Mouse (Mus musculus): ENCODE measurements around the gene Slc30a7. TPM values are rescaled to one million over a fixed set of nuclear protein-coding genes. Genes with fewer than 3 reads are reported as not detected.

Slc30a7 gene
- polyA plus RNA-seq, 1 experiment from 2014 or later: 31.0 TPM

DNA sequence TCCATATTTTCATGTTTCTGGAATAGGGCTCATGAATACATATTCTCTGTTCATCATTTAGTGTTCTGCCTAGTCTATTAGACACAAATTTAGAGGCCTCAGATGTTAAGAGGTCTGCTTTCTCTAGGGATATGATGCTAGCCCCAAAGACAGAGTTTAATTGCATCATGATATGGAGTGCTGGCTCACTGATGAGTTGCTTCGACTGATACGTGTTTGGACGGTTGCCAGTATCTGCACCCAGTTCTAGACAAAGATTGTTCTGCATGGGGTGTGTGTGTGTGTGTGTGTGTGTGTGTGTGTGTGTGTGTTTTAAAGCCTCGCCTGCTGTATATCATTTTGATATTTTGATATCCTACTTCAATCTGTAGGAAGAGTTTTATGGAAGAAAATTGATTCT lies 114.9 kb downstream of the Slc30a7 start:
- 90% methylated on average over 4 of the region's 4 CpGs for WGBS
- DNase-seq (ENCODE audit: low spot score): no peak
- Histone ChIP-seq H3K4me2 (ENCODE audit: low read depth, low read length, severe bottlenecking) (no peak overlapping the region), H3K36me3 (ENCODE audit: control insufficient read depth, insufficient read depth, low read length) (no peaks in the 10 kb centered on the region), H3K27ac (ENCODE audit: low read depth, low read length) (no peak overlapping the region), H3K4me3 (ENCODE audit: low read depth, low read length) (no peak overlapping the region), H3K4me1 (replicated peaks; ENCODE audit: control insufficient read depth, insufficient read depth, low read length) (no peaks in the 10 kb centered on the region), H3K9me3 (ENCODE audit: control insufficient read depth, low read length) (no peaks in the 10 kb centered on the region), H3K9ac (ENCODE audit: low read length) (no peak overlapping the region), H3K27me3 (ENCODE audit: control insufficient read depth, insufficient read depth, low read length) (no peaks in the 10 kb centered on the region)
- ATAC-seq (replicated peaks; ENCODE audit: low FRiP score): no peak

Small RNA genes lying within 50 kb of the gene (microRNA-seq; reads per million reads assigned to microRNA genes)
- gene Mir669n (ENCODE audit: insufficient number of aligned reads): not detected

Other genes starting within 250 kb of the Slc30a7 start
- gene Dph5, start 119.6 kb downstream of the Slc30a7 start, polyA plus RNA-seq (2014; fragmentation: Nextera tagmentation; extraction: Ambion mirVana): 26.2 and 30.8 TPM in 2 replicates
- gene Extl2, start 56 bp upstream of the Slc30a7 start, polyA plus RNA-seq (2014; fragmentation: Nextera tagmentation; extraction: Ambion mirVana): 23.4 and 24.5 TPM in 2 replicates
- 36.5 and 39.5 TPM in 2 replicates for gene Vcam1, start 122.3 kb upstream of the Slc30a7 start, polyA plus RNA-seq (2014; fragmentation: Nextera tagmentation; extraction: Ambion mirVana)
- 0.21 and 0.93 TPM in 2 replicates for gene Gpr88, start 246.1 kb upstream of the Slc30a7 start, polyA plus RNA-seq (2014; fragmentation: Nextera tagmentation; extraction: Ambion mirVana)